ENCODE assay signal across 26 mouse cellular contexts in the genomic region with DNA sequence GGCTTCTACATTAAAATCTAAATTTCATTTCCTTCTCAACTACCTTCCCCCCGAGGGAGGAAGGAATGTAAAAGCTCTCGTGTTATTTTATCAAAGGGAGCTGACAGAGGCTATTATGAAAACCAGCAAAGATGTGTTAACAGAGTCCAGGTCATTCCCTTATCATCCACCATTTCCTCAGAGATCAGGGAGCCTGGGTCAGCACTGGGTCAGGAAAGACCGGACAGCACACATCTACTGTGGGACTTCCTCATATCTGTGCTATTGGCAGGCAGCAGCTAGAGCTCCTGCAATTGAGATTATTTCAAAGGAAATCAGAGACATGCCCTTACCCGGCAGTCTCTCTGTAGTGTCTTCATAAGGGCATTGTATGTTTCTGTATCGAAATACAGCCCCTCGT.
A peak's percentile ranks its signal among the peaks of the same experiment; 100 is the strongest.
DNase-seq lines count a peak whose midpoint lies in the region; ATAC-seq and TF ChIP-seq lines count a peak whose summit lies in the region.
"Had no signal": no experiment of that assay in that cellular context is flagged by ENCODE, and none has a peak within 500 bp of the region (broad histone marks: within the 10 kb centered on the region; RNA-seq: fewer than 3 reads in every experiment).

No protein-coding gene starts in this region.

- peaks cover 23% of the 10 kb centered on the region for H3K4me1 ChIP-seq in heart, embryonic 12.5 days (replicated peaks)
- peaks cover 9% of the 10 kb centered on the region for H3K4me1 ChIP-seq in heart, embryonic 15.5 days (replicated peaks)
- no peaks in the 10 kb centered on the region for H3K4me1 ChIP-seq in liver, adult 2 months (ENCODE audit: control insufficient read depth, insufficient read depth, low read length)
- H3K4me1 ChIP-seq in midbrain, embryonic 13.5 days (replicated peaks) = peaks cover 9% of the 10 kb centered on the region; the same call in 1 of the 2 replicates
- peaks cover 8% of the 10 kb centered on the region for H3K4me1 ChIP-seq in midbrain, embryonic 10.5 days
- H3K4me1 ChIP-seq: embryonic facial prominence, embryonic 15.5 days; intestine, embryonic 15.5 days had no signal

- peak; percentile 84 for ATAC-seq in heart, embryonic 12.5 days (ENCODE audit: insufficient number of reproducible peaks, low FRiP score)
- ATAC-seq in heart, embryonic 15.5 days (replicated peaks; ENCODE audit: insufficient number of reproducible peaks, insufficient read depth, low FRiP score, low read depth) = peak; percentile 66
- ATAC-seq in midbrain, embryonic 13.5 days = no peak
- ATAC-seq: CD4-positive, CD25-positive, alpha-beta regulatory T cell, adult 4 months; forebrain, embryonic 14.5 days; forebrain, postnatal 0 days; hindbrain, embryonic 16.5 days; intestine, embryonic 15.5 days had no signal

- WGBS in heart, embryonic 12.5 days = 27% methylated on average over 6 of the region's 6 CpGs
- 24% methylated on average over 6 of the region's 6 CpGs for WGBS in heart, embryonic 15.5 days
- 66% methylated on average over 6 of the region's 6 CpGs for WGBS in liver, adult 2 months
- 66% methylated on average over 6 of the region's 6 CpGs for WGBS in midbrain, embryonic 13.5 days
- WGBS in midbrain, embryonic 10.5 days = 68% methylated on average over 6 of the region's 6 CpGs

- H3K36me3 ChIP-seq in heart, embryonic 12.5 days = peaks cover 12% of the 10 kb centered on the region
- H3K36me3 ChIP-seq in heart, embryonic 15.5 days = no peaks in the 10 kb centered on the region
- H3K36me3 ChIP-seq in liver, adult 2 months (ENCODE audit: control insufficient read depth, insufficient read depth, low read length) = no peaks in the 10 kb centered on the region
- H3K36me3 ChIP-seq in midbrain, embryonic 13.5 days = no peaks in the 10 kb centered on the region
- no peaks in the 10 kb centered on the region for H3K36me3 ChIP-seq in midbrain, embryonic 10.5 days
- H3K36me3 ChIP-seq: embryonic facial prominence, embryonic 12.5 days; embryonic facial prominence, embryonic 15.5 days; hindbrain, embryonic 10.5 days; hindbrain, embryonic 13.5 days; intestine, embryonic 15.5 days had no signal

- H3K27ac ChIP-seq in heart, embryonic 12.5 days (ENCODE audit: poor library complexity, severe bottlenecking) = peak overlapping the region; percentile 33; the same call in 1 of the 2 replicates
- H3K27ac ChIP-seq in heart, embryonic 15.5 days = peak overlapping the region; percentile 24; the same call in 1 of the 2 replicates
- H3K27ac ChIP-seq in liver, adult 2 months (replicated peaks; ENCODE audit: insufficient read depth, low read depth, low read length) = no peak overlapping the region
- 0 out of 2 replicates have a peak overlapping the region, but pooled peaks have one; percentile 35 for H3K27ac ChIP-seq in midbrain, embryonic 13.5 days
- no peak overlapping the region for H3K27ac ChIP-seq in midbrain, embryonic 10.5 days (replicated peaks)
- H3K27ac ChIP-seq: embryonic facial prominence, embryonic 12.5 days; embryonic facial prominence, embryonic 15.5 days; gastrocnemius, adult 2 months; hindbrain, embryonic 10.5 days; hindbrain, embryonic 13.5 days; intestine, embryonic 15.5 days had no signal

- H3K9ac ChIP-seq in heart, embryonic 12.5 days = no peak overlapping the region
- H3K9ac ChIP-seq in heart, embryonic 15.5 days = no peak overlapping the region
- H3K9ac ChIP-seq in liver, adult 2 months (ENCODE audit: low read depth, low read length) = no peak overlapping the region
- H3K9ac ChIP-seq in midbrain, embryonic 13.5 days (replicated peaks) = no peak overlapping the region
- H3K9ac ChIP-seq: embryonic facial prominence, embryonic 12.5 days; embryonic facial prominence, embryonic 15.5 days; forebrain, postnatal 0 days; hindbrain, embryonic 13.5 days; intestine, embryonic 15.5 days had no signal

- no peak overlapping the region for H3K4me3 ChIP-seq in heart, embryonic 12.5 days
- no peak overlapping the region for H3K4me3 ChIP-seq in heart, embryonic 15.5 days
- no peak overlapping the region for H3K4me3 ChIP-seq in liver, adult 2 months (ENCODE audit: insufficient read depth, low read depth, low read length)
- H3K4me3 ChIP-seq in midbrain, embryonic 13.5 days (replicated peaks) = no peak overlapping the region
- H3K4me3 ChIP-seq in midbrain, embryonic 10.5 days = no peak overlapping the region
- H3K4me3 ChIP-seq: embryonic facial prominence, embryonic 12.5 days; embryonic facial prominence, embryonic 15.5 days; gastrocnemius, adult 2 months; hindbrain, embryonic 10.5 days; hindbrain, embryonic 13.5 days; intestine, embryonic 15.5 days had no signal

- no peaks in the 10 kb centered on the region for H3K27me3 ChIP-seq in heart, embryonic 12.5 days (replicated peaks)
- H3K27me3 ChIP-seq in heart, embryonic 15.5 days = no peaks in the 10 kb centered on the region
- no peaks in the 10 kb centered on the region for H3K27me3 ChIP-seq in liver, adult 2 months (ENCODE audit: control insufficient read depth, insufficient read depth, low read length)
- H3K27me3 ChIP-seq in midbrain, embryonic 13.5 days = no peaks in the 10 kb centered on the region
- no peaks in the 10 kb centered on the region for H3K27me3 ChIP-seq in midbrain, embryonic 10.5 days (ENCODE audit: low read depth, poor library complexity, severe bottlenecking)
- H3K27me3 ChIP-seq: embryonic facial prominence, embryonic 12.5 days; embryonic facial prominence, embryonic 15.5 days; hindbrain, embryonic 13.5 days; intestine, embryonic 15.5 days had no signal

- no peak for TF ChIP-seq POLR2A in liver, adult 2 months (IDR thresholded peaks at IDR 0.05; ENCODE audit: extremely low read depth, insufficient read depth, low read length)

- no peak for DNase-seq in heart, adult 8-10 months (ENCODE audit: low spot score)
- DNase-seq in heart, postnatal 4 days = no peak
- DNase-seq in liver, adult 2 months (ENCODE audit: extremely low read depth, low read depth, low spot score) = peak; percentile 3
- no peak for DNase-seq in liver
- no peak for DNase-seq in midbrain, embryonic 10.5 days (ENCODE audit: low spot score)
- DNase-seq: adrenal gland, adult 2 months; adrenal gland, postnatal 14 days; cerebellum, adult 11 months; cerebellum, adult 2 months; cerebellum, adult 9-11 months; cerebellum, postnatal 25 days; forebrain, postnatal 0 days; gastrocnemius, adult 2 months; gastrocnemius, postnatal 14 days; kidney, adult 11 months had no signal

- no peak for TF ChIP-seq CTCF in liver, adult 2 months (IDR thresholded peaks at IDR 0.05; ENCODE audit: low read depth, low read length)

- no peaks in the 10 kb centered on the region for H3K79me2 ChIP-seq in liver, adult 2 months (ENCODE audit: control insufficient read depth, insufficient read depth, low read length)

- peak overlapping the region; percentile 27 for H3K4me2 ChIP-seq in heart, embryonic 12.5 days
- peak overlapping the region; percentile 34 for H3K4me2 ChIP-seq in heart, embryonic 15.5 days
- H3K4me2 ChIP-seq in midbrain, embryonic 13.5 days (replicated peaks) = no peak overlapping the region
- H3K4me2 ChIP-seq: embryonic facial prominence, embryonic 12.5 days; embryonic facial prominence, embryonic 15.5 days; hindbrain, embryonic 13.5 days; intestine, embryonic 15.5 days had no signal

- H3K9me3 ChIP-seq in heart, embryonic 12.5 days (replicated peaks) = peaks cover 6% of the 10 kb centered on the region; the same call in 1 of the 2 replicates
- H3K9me3 ChIP-seq in heart, embryonic 15.5 days (replicated peaks) = no peaks in the 10 kb centered on the region
- H3K9me3 ChIP-seq in midbrain, embryonic 13.5 days = no peaks in the 10 kb centered on the region
- no peaks in the 10 kb centered on the region for H3K9me3 ChIP-seq in midbrain, embryonic 10.5 days (replicated peaks)
- H3K9me3 ChIP-seq: embryonic facial prominence, embryonic 12.5 days; embryonic facial prominence, embryonic 15.5 days; hindbrain, embryonic 10.5 days; hindbrain, embryonic 13.5 days; intestine, embryonic 15.5 days had no signal

Comparison
In these comparisons a context has a peak if more than half of its experiments do, and no peak if none do; other contexts are left out.
1. H3K27ac ChIP-seq: peak in heart, embryonic 12.5 days (single experiment), heart, embryonic 15.5 days (single experiment) and midbrain, embryonic 13.5 days (single experiment); none in liver, adult 2 months (single experiment) and midbrain, embryonic 10.5 days (single experiment).